In the genomic region with DNA sequence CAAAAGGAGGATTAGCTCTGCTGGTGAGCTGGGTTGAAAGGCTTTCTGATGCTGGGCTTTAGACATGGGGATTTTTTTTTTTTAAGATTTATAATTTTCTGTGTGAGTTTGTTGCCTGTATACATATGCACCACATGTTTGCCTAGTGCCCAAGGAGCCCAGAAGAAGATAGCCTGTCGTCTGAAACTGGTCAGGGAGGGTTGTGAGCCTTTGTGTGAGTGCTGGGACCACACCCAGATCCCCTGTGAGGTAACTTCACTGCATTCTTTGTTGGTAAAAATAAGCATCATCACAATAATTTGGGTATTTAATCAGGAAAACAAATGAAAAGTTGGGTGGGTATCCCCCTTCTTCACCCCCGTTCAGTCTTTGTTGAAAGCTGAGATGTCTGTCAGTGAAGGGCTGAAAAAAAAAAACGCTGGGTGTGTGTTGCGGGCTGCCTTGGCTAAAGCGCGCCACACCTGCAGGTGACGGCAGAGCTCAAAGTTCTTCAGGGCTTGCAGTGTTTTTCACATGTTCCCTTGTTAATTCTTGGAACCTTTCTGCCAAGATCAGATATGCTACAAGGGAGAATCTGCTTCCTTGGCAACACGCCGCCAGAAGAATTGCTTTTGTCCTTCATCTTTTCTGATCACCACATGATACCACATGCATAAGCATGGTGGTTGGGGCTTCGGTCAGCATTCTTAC, we compare ENCODE assay signal across 18 mouse cellular contexts.
A peak's percentile ranks its signal among the peaks of the same experiment; 100 is the strongest.
DNase-seq lines count a peak whose midpoint lies in the region; ATAC-seq lines count a peak whose summit lies in the region.
"Had no signal": no experiment of that assay in that cellular context is flagged by ENCODE, and none has a peak within 500 bp of the region (broad histone marks: within the 10 kb centered on the region; RNA-seq: fewer than 3 reads in every experiment).

No protein-coding gene starts in this region.

- peak; percentile 22 for DNase-seq in CD4-positive, CD25-positive, alpha-beta regulatory T cell, adult 2 months (ENCODE audit: low read depth, low spot score)
- DNase-seq in left cerebral cortex, postnatal 4 days = peak; percentile 23
- DNase-seq in left cerebral cortex, adult 18-20 months (ENCODE audit: low spot score in 2 of 2) = no peak
- no peak for DNase-seq in intestine, embryonic 14.5 days (ENCODE audit: low spot score)
- peak; percentile 38 for DNase-seq in thymus, postnatal 14 days
- no peak for DNase-seq in lung, postnatal 10 days
- DNase-seq: cerebellum, adult 18-20 months; gastrocnemius, adult 2 months; heart, postnatal 4 days; kidney, postnatal 25 days; right cerebral cortex, postnatal 14 days had no signal

- no peak overlapping the region for H3K4me2 ChIP-seq in intestine, embryonic 14.5 days (ENCODE audit: low read length)
- H3K4me2 ChIP-seq: limb, embryonic 15.5 days; lung, embryonic 15.5 days had no signal

- no peaks in the 10 kb centered on the region for H3K27me3 ChIP-seq in intestine, embryonic 14.5 days (replicated peaks; ENCODE audit: control insufficient read depth, insufficient read depth, low read length)
- H3K27me3 ChIP-seq: limb, embryonic 15.5 days; lung, embryonic 15.5 days had no signal

- no peak overlapping the region for H3K9ac ChIP-seq in intestine, embryonic 14.5 days (ENCODE audit: low read length)
- H3K9ac ChIP-seq: limb, embryonic 15.5 days; lung, embryonic 15.5 days had no signal

- H3K36me3 ChIP-seq in intestine, embryonic 14.5 days (ENCODE audit: control insufficient read depth, insufficient read depth, low read length) = no peaks in the 10 kb centered on the region
- H3K36me3 ChIP-seq: limb, embryonic 15.5 days; lung, embryonic 15.5 days had no signal

- 68% methylated on average over 10 of the region's 10 CpGs for WGBS in intestine, embryonic 14.5 days

- H3K4me1 ChIP-seq in intestine, embryonic 14.5 days (replicated peaks; ENCODE audit: control insufficient read depth, insufficient read depth, low read length) = peaks cover 7% of the 10 kb centered on the region; the same call in 1 of the 2 replicates

- no peaks in the 10 kb centered on the region for H3K9me3 ChIP-seq in intestine, embryonic 14.5 days (ENCODE audit: control insufficient read depth, low read length)
- H3K9me3 ChIP-seq: G1E; limb, embryonic 15.5 days; lung, embryonic 15.5 days had no signal

- no peak overlapping the region for H3K4me3 ChIP-seq in intestine, embryonic 14.5 days (ENCODE audit: low read depth, low read length)
- H3K4me3 ChIP-seq: erythroblast, embryonic 14.5 days; gastrocnemius, adult 2 months; left cerebral cortex, adult 2 months; limb, embryonic 15.5 days; lung, embryonic 15.5 days had no signal

- intact Hi-C loops in left cerebral cortex, postnatal 4 days (cut with DNase I) = no loop called here

- peak overlapping the region; percentile 23; the same call in 1 of the 2 replicates for H3K27ac ChIP-seq in intestine, embryonic 14.5 days (ENCODE audit: low read depth)
- H3K27ac ChIP-seq: gastrocnemius, adult 2 months; left cerebral cortex, adult 2 months; limb, embryonic 15.5 days; lung, embryonic 15.5 days had no signal

- no peak for ATAC-seq in CD4-positive, CD25-positive, alpha-beta regulatory T cell, adult 4 months
- ATAC-seq in intestine, embryonic 14.5 days (replicated peaks; ENCODE audit: low FRiP score, low TSS enrichment, low read depth) = no peak
- ATAC-seq in cerebellum, adult (ENCODE audit: insufficient number of reproducible peaks, low FRiP score, low TSS enrichment) = no peak

Comparison
In these comparisons a context has a peak if more than half of its experiments do, and no peak if none do; other contexts are left out.
1. DNase-seq: peak in CD4-positive, CD25-positive, alpha-beta regulatory T cell, adult 2 months (single experiment), left cerebral cortex, postnatal 4 days (single experiment) and thymus, postnatal 14 days (single experiment); none in left cerebral cortex, adult 18-20 months (0 of 2), intestine, embryonic 14.5 days (single experiment) and lung, postnatal 10 days (single experiment).